Mouse (Mus musculus) hindbrain, embryonic 10.5 days (tissue): Measurements from ENCODE around the gene Ablim1. TPM values are rescaled to one million over a fixed set of nuclear protein-coding genes. Genes with fewer than 3 reads are reported as not detected.

Experiments used
- DNase-seq: peaks from one replicate; pipeline ENCODE4 v3.0.0-alpha.2; 2017; ENCODE audit warnings: low spot score
- H3K27ac ChIP-seq: fragments of 300-500 bp; sonication (generic); 2 replicates; pipeline ENCODE4 v1.5.1; 2016; ENCODE audit warnings: mild to moderate bottlenecking, moderate library complexity
- H3K27me3 ChIP-seq: fragments of 300-500 bp; sonication (generic); 2 replicates; pipeline ENCODE4 v1.6.1; 2016; ENCODE audit warnings: mild to moderate bottlenecking; ENCODE audit not compliant: poor library complexity, insufficient read depth, severe bottlenecking
- H3K36me3 ChIP-seq: fragments of 300-500 bp; sonication (generic); 2 replicates; pipeline ENCODE4 v1.6.1; 2016; ENCODE audit warnings: mild to moderate bottlenecking, moderate library complexity
- H3K4me1 ChIP-seq: fragments of 300-500 bp; sonication (generic); replicated peaks from 2 replicates; pipeline ENCODE4 v1.6.1; 2016; ENCODE audit warnings: mild to moderate bottlenecking
- H3K4me3 ChIP-seq: fragments of 300-500 bp; sonication (generic); 2 replicates; pipeline ENCODE4 v1.5.1; 2016; ENCODE audit warnings: mild to moderate bottlenecking, moderate library complexity
- H3K9me3 ChIP-seq: fragments of 300-500 bp; sonication (generic); 2 replicates; pipeline ENCODE4 v1.6.1; 2016; ENCODE audit warnings: mild to moderate bottlenecking, moderate library complexity
- WGBS: fragments of 180-500 bp; shearing (Covaris S2); methylation state at CpG from one replicate; pipeline ENCODE4 v1.1.7; 2016; 5-methylcytosine and 5-hydroxymethylcytosine counted together
- polyA plus RNA-seq: library from polyadenylated mRNA; unstranded; fragments of >200 nt; fragmentation: Nextera tagmentation; extraction: Ambion mirVana; gene quantifications from 2 replicates; pipeline ENCODE4 v1.2.1, GENCODE M21; 2016

Ablim1 gene
- polyA plus RNA-seq, 1 experiment from 2014 or later, result 17.7 TPM

DNA sequence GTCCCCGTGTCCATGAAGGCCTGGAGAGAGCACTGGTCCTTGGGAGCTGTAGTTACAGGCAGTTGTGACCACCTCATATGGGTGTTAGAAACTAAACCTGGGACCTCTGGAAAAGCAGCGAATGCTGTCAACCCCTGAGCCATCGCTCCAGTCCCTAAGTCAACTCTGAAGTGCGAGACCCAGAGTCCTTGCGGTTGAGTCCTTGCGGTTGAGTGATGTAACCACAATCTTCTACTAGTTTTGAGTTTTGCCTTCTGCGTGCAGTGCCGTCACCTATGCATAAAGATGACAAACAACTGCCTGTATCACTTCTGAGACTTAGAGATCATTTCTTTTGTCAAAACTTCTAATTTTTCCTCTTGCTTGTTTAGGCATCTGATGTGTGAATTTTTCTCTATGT, 200.7 kb downstream of the Ablim1 start:
- Histone ChIP-seq H3K27ac (no peak overlapping the region), H3K27me3 (no peaks in the 10 kb centered on the region), H3K9me3 (no peaks in the 10 kb centered on the region), H3K36me3 (peaks cover 3% of the 10 kb centered on the region; the same call in 1 of the 2 replicates), H3K4me3 (no peak overlapping the region), H3K4me1 (peaks cover 57% of the 10 kb centered on the region)
- 94% methylated on average over 8 of the region's 8 CpGs for WGBS
- no peak for DNase-seq

DNA sequence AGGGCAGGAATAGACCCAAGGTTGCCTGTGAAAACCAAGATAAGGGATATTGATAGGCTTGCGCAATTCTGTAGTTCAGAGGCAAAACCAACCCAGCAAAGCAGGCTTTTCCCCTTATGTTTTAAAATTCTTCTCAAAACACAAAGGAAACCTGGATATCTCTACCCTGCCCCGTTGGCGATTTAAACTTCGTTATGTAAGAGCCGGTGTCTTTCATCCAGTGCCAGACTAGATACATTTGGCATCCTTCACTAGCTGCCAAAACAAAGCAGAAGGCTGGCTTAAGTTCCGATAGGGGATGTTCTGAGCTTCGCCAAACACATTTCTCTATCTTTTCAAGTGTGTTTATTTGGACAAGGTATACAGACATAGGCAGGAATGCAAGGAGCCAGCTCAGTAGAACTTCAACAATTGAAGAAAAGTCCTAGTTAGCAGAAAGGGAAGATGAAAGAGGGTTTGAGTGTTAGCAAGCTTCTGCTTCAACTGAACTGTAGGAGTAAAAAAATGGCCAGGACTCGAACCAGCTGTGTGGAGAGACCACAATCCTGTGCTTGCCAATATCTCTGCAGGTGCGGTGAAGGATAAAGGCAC, 201.8 kb downstream of the Ablim1 start:
- no peak overlapping the region for H3K27ac ChIP-seq
- peaks cover 3% of the 10 kb centered on the region; the same call in 1 of the 2 replicates for H3K36me3 ChIP-seq
- peaks cover 46% of the 10 kb centered on the region for H3K4me1 ChIP-seq
- no peaks in the 10 kb centered on the region for H3K9me3 ChIP-seq
- 81% methylated on average over 9 of the region's 9 CpGs for WGBS
- H3K4me3 ChIP-seq, result no peak overlapping the region
- no peaks in the 10 kb centered on the region for H3K27me3 ChIP-seq
- DNase-seq, result peak; percentile 30

DNA sequence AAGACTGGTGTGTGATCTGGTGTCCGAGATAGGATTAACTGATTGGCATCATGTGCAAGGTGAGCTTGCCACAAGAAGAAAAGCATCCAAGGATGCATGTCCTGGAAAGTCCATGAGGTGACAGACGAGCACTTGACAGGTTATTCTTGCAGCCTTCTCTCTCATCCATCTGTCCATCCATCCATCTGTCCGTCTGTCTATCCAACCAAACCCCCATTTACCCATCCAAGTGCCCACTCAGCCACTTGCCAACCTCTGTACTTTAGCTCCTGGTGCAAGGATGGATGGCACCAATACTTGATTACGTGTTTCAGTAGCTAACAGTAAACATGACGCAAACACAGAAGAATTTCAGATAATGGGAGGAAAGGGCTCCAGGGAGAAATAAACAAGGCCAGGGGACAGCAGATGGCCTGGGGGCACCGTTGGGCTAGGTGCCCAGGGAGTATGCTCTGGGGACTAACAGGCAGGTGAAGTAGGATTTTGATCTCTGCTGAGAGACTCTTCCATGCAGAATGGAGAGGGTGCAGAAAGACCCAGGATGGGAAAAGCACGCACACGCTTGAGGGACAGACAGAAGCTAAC, 202.4 kb downstream of the Ablim1 start:
- H3K27ac ChIP-seq, result no peak overlapping the region
- H3K36me3 ChIP-seq, result peaks cover 3% of the 10 kb centered on the region; the same call in 1 of the 2 replicates
- peaks cover 40% of the 10 kb centered on the region for H3K4me1 ChIP-seq
- no peak overlapping the region for H3K4me3 ChIP-seq
- no peaks in the 10 kb centered on the region for H3K27me3 ChIP-seq
- no peaks in the 10 kb centered on the region for H3K9me3 ChIP-seq
- no peak for DNase-seq
- 88% methylated on average over 8 of the region's 8 CpGs for WGBS

DNA sequence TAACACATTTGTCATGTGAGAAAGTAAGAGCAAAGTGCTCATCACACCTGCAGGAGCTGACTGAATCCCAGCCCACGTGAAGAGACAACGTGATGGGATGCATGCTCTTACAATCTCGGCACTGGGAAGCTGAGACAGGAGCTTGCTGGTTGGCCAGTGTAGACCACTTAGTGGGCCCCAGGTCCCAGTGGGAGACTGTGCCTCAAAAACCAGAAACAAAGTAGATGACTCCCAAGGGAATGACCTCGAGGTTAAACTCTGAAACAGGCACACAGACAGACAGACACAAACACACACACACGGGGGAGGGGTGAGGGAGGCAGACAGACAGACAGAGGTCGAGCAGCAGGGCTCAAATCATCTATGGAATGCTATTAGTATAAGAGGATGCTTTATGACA, 203.4 kb downstream of the Ablim1 start:
- DNase-seq, result no peak
- no peak overlapping the region for H3K27ac ChIP-seq
- no peaks in the 10 kb centered on the region for H3K9me3 ChIP-seq
- H3K36me3 ChIP-seq, result peaks cover 3% of the 10 kb centered on the region; the same call in 1 of the 2 replicates
- H3K4me3 ChIP-seq, result no peak overlapping the region
- WGBS, result 69% methylated on average over 6 of the region's 6 CpGs
- peaks cover 36% of the 10 kb centered on the region for H3K4me1 ChIP-seq
- no peaks in the 10 kb centered on the region for H3K27me3 ChIP-seq

DNA sequence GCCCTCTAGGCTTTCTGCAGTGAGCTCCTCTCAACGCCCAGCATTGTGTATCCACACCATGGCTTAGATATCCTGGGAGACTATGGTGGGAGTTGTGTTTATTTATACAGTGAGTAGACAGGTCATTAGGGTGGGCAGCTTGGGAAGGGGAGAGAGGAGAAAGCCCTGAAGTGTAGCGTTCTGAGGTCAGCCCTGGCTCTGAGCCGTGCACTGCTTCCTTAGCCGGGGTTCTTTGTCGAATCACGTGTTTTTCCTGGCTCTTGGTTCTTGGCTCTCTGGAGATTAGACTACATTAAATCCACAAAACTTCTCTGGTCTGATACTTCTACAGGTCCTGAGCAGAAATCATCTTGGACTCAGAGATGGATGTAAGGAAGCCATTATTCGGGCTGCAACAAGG, 205.1 kb downstream of the Ablim1 start:
- Histone ChIP-seq H3K9me3 (no peaks in the 10 kb centered on the region), H3K4me1 (peaks cover 32% of the 10 kb centered on the region), H3K27me3 (no peaks in the 10 kb centered on the region), H3K27ac (no peak overlapping the region), H3K36me3 (peaks cover 3% of the 10 kb centered on the region; the same call in 1 of the 2 replicates), H3K4me3 (no peak overlapping the region)
- 74% methylated on average over 7 of the region's 7 CpGs for WGBS
- no peak for DNase-seq

DNA sequence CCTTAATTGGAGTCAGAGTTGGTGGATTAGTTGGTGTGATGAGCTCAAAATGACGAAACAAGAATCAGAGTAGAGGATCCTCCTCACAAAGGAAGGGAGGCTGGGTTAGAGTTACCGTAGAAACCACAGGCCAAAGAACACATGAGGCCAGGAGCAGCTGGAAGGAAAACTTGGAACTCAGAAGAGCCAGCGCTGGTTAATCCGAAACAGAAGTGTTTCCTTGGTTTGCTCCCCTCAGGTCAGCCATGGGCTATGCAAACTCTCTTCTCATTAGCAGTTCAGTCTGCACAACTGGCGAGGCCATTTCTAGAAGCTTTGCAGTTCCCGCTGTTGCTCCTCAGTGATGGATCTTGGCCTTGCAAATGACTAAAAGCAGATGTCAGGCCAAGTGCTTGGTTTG, 208.2 kb downstream of the Ablim1 start:
- no peak for DNase-seq
- Histone ChIP-seq H3K36me3 (no peaks in the 10 kb centered on the region), H3K9me3 (no peaks in the 10 kb centered on the region), H3K27ac (no peak overlapping the region), H3K4me3 (no peak overlapping the region), H3K4me1 (peaks cover 42% of the 10 kb centered on the region), H3K27me3 (no peaks in the 10 kb centered on the region)
- 68% methylated on average over 6 of the region's 6 CpGs for WGBS

DNA sequence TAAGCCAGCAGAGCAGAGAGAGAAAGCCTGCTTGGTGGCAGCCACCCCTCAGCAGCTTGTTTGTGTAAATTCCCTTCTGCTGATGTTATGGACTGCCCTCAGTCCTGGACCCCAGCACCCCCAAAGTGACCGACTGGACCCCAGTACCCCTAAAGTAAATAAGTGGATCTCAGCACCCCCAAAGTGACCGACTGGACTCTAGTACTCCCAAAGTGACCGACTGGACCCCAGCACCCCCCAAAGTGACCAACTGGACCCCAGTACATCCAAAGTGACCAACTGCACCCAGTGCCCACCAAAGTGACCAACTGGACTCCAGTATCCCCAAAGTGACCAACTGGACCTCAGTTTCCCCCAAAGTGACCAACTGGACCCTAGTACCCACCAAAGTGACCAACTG, 208.7 kb downstream of the Ablim1 start:
- Histone ChIP-seq H3K4me3 (no peak overlapping the region), H3K9me3 (no peaks in the 10 kb centered on the region), H3K27ac (no peak overlapping the region), H3K36me3 (no peaks in the 10 kb centered on the region), H3K4me1 (peaks cover 37% of the 10 kb centered on the region), H3K27me3 (no peaks in the 10 kb centered on the region)
- 97% methylated on average over 3 of the region's 3 CpGs for WGBS
- DNase-seq, result no peak

DNA sequence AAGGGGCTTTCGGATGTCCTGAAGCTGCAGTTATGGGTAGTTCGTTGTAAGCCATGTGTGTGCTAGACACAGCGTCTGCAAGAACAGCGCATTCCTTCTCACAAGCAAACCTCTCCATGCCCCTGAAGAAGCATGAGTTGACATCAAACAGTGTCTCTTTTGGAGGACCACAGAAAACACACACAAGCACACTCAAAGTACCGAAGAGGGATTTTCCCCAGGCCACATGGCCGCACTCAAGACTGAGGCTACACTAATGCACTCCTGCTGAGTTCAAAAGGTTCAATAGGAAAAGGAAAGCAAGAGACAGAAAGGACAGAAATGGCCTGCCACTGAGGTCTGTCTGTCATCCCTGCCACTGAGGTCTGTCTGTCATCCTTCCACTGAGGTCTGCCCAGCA, 209.6 kb downstream of the Ablim1 start:
- 60% methylated on average over 6 of the region's 6 CpGs for WGBS
- Histone ChIP-seq H3K36me3 (no peaks in the 10 kb centered on the region), H3K27me3 (no peaks in the 10 kb centered on the region), H3K9me3 (no peaks in the 10 kb centered on the region), H3K4me1 (peaks cover 31% of the 10 kb centered on the region), H3K27ac (0 out of 2 replicates have a peak overlapping the region, but pooled peaks have one; percentile 5), H3K4me3 (no peak overlapping the region)
- DNase-seq, result no peak

DNA sequence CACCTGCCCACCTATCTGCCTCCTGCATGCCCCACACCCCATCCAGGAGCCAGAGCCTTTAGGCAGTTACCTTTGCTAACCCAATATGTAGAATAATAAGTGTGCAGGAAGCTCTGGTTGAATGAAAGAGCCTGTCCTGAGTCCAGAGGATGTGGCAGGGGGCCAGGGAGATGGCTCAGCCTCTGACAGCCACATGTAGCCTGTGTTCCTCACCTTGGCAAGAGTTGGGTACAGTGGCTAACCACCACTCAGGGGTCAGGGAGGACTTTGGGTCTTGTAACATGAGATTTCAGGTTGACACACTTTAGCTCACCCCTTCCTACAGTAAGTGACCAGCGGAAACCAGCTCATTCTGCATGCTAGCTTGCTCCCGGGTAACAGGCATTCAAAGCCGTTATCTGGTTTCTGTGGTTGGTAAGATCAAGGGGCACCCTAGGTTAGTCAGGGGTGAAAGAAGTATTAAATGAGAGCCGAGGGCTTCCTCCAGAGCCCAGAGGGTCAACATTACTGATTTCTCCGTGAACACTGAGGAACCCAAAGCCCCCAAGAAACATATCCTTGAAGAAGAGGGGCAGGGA, 210.5 kb downstream of the Ablim1 start:
- H3K4me3 ChIP-seq, result no peak overlapping the region
- no peak for DNase-seq
- no peaks in the 10 kb centered on the region for H3K36me3 ChIP-seq
- peaks cover 31% of the 10 kb centered on the region for H3K4me1 ChIP-seq
- no peaks in the 10 kb centered on the region for H3K9me3 ChIP-seq
- H3K27ac ChIP-seq, result peak overlapping the region; percentile 20; the same call in 1 of the 2 replicates
- no peaks in the 10 kb centered on the region for H3K27me3 ChIP-seq
- 59% methylated on average over 5 of the region's 5 CpGs for WGBS

DNA sequence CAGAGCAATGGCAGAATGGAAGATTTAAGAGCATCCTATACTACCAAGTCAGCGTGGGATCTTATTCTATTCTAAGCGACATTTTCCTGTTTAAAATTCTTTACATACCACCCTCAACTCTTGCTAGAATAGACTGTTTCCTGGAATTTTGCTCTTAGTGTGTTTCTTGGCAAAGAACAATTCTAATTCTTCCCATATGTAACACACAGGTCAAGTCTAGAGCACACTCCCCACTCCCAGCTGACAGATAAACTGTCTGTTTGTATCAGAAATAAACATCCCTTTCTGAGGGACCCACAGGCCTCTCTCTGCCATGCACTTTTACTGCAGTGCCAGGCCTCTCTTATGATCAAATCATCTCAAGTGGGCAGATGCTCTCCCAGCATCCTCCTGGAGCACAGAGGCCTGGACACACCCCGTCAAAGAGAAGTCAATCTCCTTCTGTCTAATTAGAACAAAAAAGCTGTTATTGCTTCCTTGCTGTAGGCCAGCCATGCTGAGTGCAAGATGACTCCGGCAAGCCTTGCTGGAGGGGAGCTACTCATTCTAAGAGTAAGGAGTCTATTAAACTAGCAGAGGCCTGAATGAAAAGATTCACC, 211.3 kb downstream of the Ablim1 start:
- Histone ChIP-seq H3K27ac (peak overlapping the region; percentile 20; the same call in 1 of the 2 replicates), H3K36me3 (no peaks in the 10 kb centered on the region), H3K4me1 (peaks cover 36% of the 10 kb centered on the region), H3K27me3 (no peaks in the 10 kb centered on the region), H3K9me3 (no peaks in the 10 kb centered on the region), H3K4me3 (no peak overlapping the region)
- no peak for DNase-seq
- WGBS, result 74% methylated on average over 4 of the region's 4 CpGs

DNA sequence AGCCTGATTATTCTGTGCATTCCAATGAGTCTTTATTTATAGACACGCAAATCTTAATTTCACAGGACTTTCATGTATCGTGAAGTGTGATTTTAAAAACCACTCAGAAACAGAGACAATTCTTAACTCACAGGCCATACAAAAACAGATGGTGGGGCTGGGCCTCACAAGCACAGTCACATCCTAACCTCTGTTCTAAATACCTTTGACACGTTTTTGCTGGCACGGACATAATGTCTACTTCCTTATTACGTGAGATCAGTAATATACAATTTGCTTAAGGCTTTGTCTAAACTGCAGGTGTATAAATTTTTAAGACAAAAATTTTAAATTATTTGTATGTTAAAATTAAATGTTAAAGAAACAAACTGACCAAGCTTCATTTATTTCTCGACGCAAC, 212.7 kb downstream of the Ablim1 start:
- Histone ChIP-seq H3K36me3 (no peaks in the 10 kb centered on the region), H3K4me3 (no peak overlapping the region), H3K27ac (no peak overlapping the region), H3K9me3 (no peaks in the 10 kb centered on the region), H3K4me1 (peaks cover 36% of the 10 kb centered on the region), H3K27me3 (no peaks in the 10 kb centered on the region)
- no peak for DNase-seq
- WGBS, result 92% methylated on average over 7 of the region's 7 CpGs

DNA sequence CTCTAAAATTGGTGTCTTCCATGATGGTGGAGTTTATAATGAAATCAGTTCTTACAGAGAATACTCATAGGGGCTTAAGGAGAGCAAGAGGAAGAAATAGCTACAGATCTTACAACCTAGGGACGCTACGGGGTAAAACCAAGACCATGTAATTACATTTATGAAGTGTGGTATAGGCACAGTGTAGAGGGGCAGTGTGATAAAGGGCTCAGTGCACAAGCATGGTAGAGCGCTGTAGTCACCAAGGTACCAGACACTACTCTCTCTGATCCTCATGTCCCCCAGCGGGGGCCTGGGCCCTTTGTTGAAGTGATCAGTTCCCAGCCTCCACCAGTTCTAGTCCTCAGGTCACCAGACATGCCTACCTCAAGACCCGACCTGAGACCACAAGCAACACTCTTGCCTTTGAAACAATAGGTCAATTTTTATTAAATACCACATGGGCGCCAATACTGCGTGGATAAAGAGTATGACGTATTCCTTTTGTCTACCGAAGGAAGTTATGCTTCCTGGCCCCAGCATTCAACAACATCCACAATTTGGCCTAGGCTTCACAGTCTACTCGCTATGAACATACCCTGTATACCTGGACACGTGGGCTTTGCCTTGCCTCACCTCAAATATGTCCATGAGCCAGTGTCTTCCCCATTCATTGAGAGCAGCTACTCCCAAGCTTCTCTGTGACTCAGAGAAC, 213.8 kb downstream of the Ablim1 start:
- 94% methylated on average over 11 of the region's 11 CpGs for WGBS
- Histone ChIP-seq H3K4me1 (peaks cover 28% of the 10 kb centered on the region), H3K36me3 (no peaks in the 10 kb centered on the region), H3K27ac (no peak overlapping the region), H3K9me3 (no peaks in the 10 kb centered on the region), H3K4me3 (no peak overlapping the region), H3K27me3 (no peaks in the 10 kb centered on the region)
- no peak for DNase-seq

DNA sequence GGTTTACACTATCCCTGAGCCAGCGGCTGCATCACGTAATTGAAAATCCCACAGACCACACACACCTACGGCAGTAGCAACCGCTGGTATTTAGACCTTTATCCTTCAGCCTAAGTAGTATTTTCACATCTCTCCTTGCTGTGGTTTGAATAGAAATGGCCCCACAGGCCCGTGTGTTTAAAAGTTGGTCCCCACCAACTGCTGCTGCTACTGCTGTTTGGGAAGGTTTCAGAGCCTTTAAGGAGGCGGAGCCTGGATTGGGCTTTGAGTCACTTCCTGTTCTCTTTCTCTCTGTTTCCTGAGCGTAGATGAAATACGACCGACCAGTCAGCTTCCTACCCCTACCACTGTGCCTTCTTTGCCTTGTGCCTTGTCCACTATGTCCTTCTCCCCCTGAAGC, 214.7 kb downstream of the Ablim1 start:
- WGBS, result 88% methylated on average over 9 of the region's 9 CpGs
- Histone ChIP-seq H3K4me1 (peaks cover 19% of the 10 kb centered on the region), H3K27ac (no peak overlapping the region)

More for the DNA sequence above, 214.7 kb downstream of the Ablim1 start:
- Histone ChIP-seq H3K36me3 (no peaks in the 10 kb centered on the region), H3K9me3 (no peaks in the 10 kb centered on the region), H3K27me3 (no peaks in the 10 kb centered on the region), H3K4me3 (no peak overlapping the region)
- no peak for DNase-seq
